In genomic region chr5:25752862-25753261, GRCm38 (mm10) we compare ENCODE assay signal across 9 mouse cellular contexts. TPM values are rescaled to one million over a fixed set of nuclear protein-coding genes. Genes with fewer than 3 reads are reported as not detected.
A peak's percentile ranks its signal among the peaks of the same experiment; 100 is the strongest.
DNase-seq lines count a peak whose midpoint lies in the region; ATAC-seq and TF ChIP-seq lines count a peak whose summit lies in the region.
"Had no signal": no experiment of that assay in that cellular context is flagged by ENCODE, and none has a peak within 500 bp of the region (broad histone marks: within the 10 kb centered on the region; RNA-seq: fewer than 3 reads in every experiment).

No protein-coding gene starts in this region.

- TF ChIP-seq CTCF in hindbrain, postnatal 0 days (IDR thresholded peaks at IDR 0.05; ENCODE audit: low read depth), result no peak
- no peak for TF ChIP-seq CTCF in heart, postnatal 0 days (IDR thresholded peaks at IDR 0.05; ENCODE audit: low read depth)

- no peaks in the 10 kb centered on the region for H3K36me3 ChIP-seq in hindbrain, postnatal 0 days (ENCODE audit: insufficient read depth, low read length)
- H3K36me3 ChIP-seq in hindbrain, embryonic 14.5 days (replicated peaks; ENCODE audit: control insufficient read depth, insufficient read depth), result no peaks in the 10 kb centered on the region
- no peaks in the 10 kb centered on the region for H3K36me3 ChIP-seq in heart, postnatal 0 days (replicated peaks; ENCODE audit: control insufficient read depth, insufficient read depth, low read length)

- no peaks in the 10 kb centered on the region for H3K27me3 ChIP-seq in hindbrain, postnatal 0 days (ENCODE audit: insufficient read depth, low read length)
- H3K27me3 ChIP-seq in hindbrain, embryonic 14.5 days (ENCODE audit: control insufficient read depth, insufficient read depth, low read length), result no peaks in the 10 kb centered on the region
- H3K27me3 ChIP-seq in heart, postnatal 0 days (ENCODE audit: control insufficient read depth, insufficient read depth, low read length), result no peaks in the 10 kb centered on the region

- TF ChIP-seq EP300 in heart, postnatal 0 days (IDR thresholded peaks at IDR 0.05; ENCODE audit: low read depth), result no peak

- H3K9ac ChIP-seq in hindbrain, postnatal 0 days (replicated peaks; ENCODE audit: low read length), result no peak overlapping the region
- no peak overlapping the region for H3K9ac ChIP-seq in hindbrain, embryonic 14.5 days
- no peak overlapping the region for H3K9ac ChIP-seq in heart, postnatal 0 days (replicated peaks; ENCODE audit: low read depth, low read length)

- no peak overlapping the region for H3K27ac ChIP-seq in hindbrain, postnatal 0 days
- H3K27ac ChIP-seq in hindbrain, embryonic 14.5 days, result no peak overlapping the region
- H3K27ac ChIP-seq in heart, postnatal 0 days (ENCODE audit: low read depth), result no peak overlapping the region; the same call in 1 of the 2 replicates

- no peak overlapping the region for H3K4me3 ChIP-seq in hindbrain, postnatal 0 days (ENCODE audit: low read length)
- H3K4me3 ChIP-seq in hindbrain, embryonic 14.5 days (replicated peaks; ENCODE audit: low read length), result no peak overlapping the region
- no peak overlapping the region for H3K4me3 ChIP-seq in heart, postnatal 0 days (ENCODE audit: low read depth, low read length)

- H3K4me2 ChIP-seq in hindbrain, postnatal 0 days (ENCODE audit: low read depth, low read length), result no peak overlapping the region
- no peak overlapping the region for H3K4me2 ChIP-seq in hindbrain, embryonic 14.5 days (replicated peaks)
- H3K4me2 ChIP-seq in heart, postnatal 0 days (ENCODE audit: low read depth, low read length), result no peak overlapping the region

- peak; percentile 54; the same call in 1 of the 2 replicates for ATAC-seq in hindbrain, postnatal 0 days
- no peak for ATAC-seq in hindbrain, embryonic 14.5 days (ENCODE audit: low FRiP score)
- ATAC-seq in heart, postnatal 0 days (ENCODE audit: insufficient read depth, low read depth), result peak; percentile 31; the same call in 1 of the 2 replicates
- ATAC-seq: intestine, postnatal 0 days had no signal

- peak; percentile 50 for DNase-seq in adrenal gland, postnatal 10 days
- no peak for DNase-seq in adrenal gland, adult 18-20 months (ENCODE audit: low spot score in 2 of 2)
- peak; percentile 55 for DNase-seq in hindbrain, postnatal 0 days (ENCODE audit: low spot score)
- DNase-seq in hindbrain, embryonic 14.5 days (ENCODE audit: low spot score), result no peak
- DNase-seq in NIH3T3 (ENCODE audit: low read depth), result peak; percentile 15
- no peak for DNase-seq in heart, postnatal 0 days (ENCODE audit: low spot score)
- DNase-seq in ovary, postnatal 14 days (ENCODE audit: low spot score), result no peak
- DNase-seq in thymus, postnatal 14 days, result no peak

- 48% methylated on average over 5 of the region's 5 CpGs for WGBS in hindbrain, postnatal 0 days
- WGBS in hindbrain, embryonic 14.5 days, result 79% methylated on average over 5 of the region's 5 CpGs
- 58% methylated on average over 5 of the region's 5 CpGs for WGBS in heart, postnatal 0 days

- peaks cover 7% of the 10 kb centered on the region; the same call in 1 of the 2 replicates for H3K4me1 ChIP-seq in hindbrain, postnatal 0 days (ENCODE audit: insufficient read depth, low read length)
- peaks cover 17% of the 10 kb centered on the region for H3K4me1 ChIP-seq in hindbrain, embryonic 14.5 days (replicated peaks; ENCODE audit: control insufficient read depth, insufficient read depth, low read length)
- peaks cover 37% of the 10 kb centered on the region for H3K4me1 ChIP-seq in heart, postnatal 0 days (ENCODE audit: control insufficient read depth, insufficient read depth)

- no peaks in the 10 kb centered on the region for H3K9me3 ChIP-seq in hindbrain, postnatal 0 days (ENCODE audit: low read length)
- no peaks in the 10 kb centered on the region for H3K9me3 ChIP-seq in hindbrain, embryonic 14.5 days (ENCODE audit: control insufficient read depth, low read length)
- H3K9me3 ChIP-seq in heart, postnatal 0 days (replicated peaks; ENCODE audit: control insufficient read depth, low read length), result no peaks in the 10 kb centered on the region

RNA-seq across cellular contexts. Expression of gene Actr3b, which starts 6.9 kb away (rescaled TPM):
- total RNA-seq in adrenal gland, postnatal 10 days (2021), result 1 to 10 TPM; 7.2 to 7.7 TPM
- 10 to 100 TPM in 1 of 2 experiments, 1 to 10 TPM in 1; 5.7 to 11.3 TPM for total RNA-seq in adrenal gland, adult 18-20 months (2021)
- total RNA-seq in hindbrain, postnatal 0 days (2014; rRNA removed), result 18.8 and 25.7 TPM in 2 replicates
- polyA plus RNA-seq in hindbrain, postnatal 0 days (2015; fragmentation: Nextera tagmentation; extraction: Ambion mirVana), result 53.6 and 58.1 TPM in 2 replicates
- polyA plus RNA-seq in hindbrain, embryonic 14.5 days (2014; fragmentation: Nextera tagmentation; extraction: Ambion mirVana), result 37.8 and 39.5 TPM in 2 replicates
- total RNA-seq in heart, postnatal 0 days (2014; rRNA removed; ENCODE audit: low replicate concordance), result 12.0 and 16.7 TPM in 2 replicates
- 27.6 and 29.4 TPM in 2 replicates for polyA plus RNA-seq in heart, postnatal 0 days (2015; fragmentation: Nextera tagmentation; extraction: Ambion mirVana)

RNA-seq across cellular contexts. Expression of gene Xrcc2, which starts 47.2 kb away (rescaled TPM):
- total RNA-seq in adrenal gland, postnatal 10 days (2021), result 1 to 10 TPM; 5.1 to 7.5 TPM
- total RNA-seq in adrenal gland, adult 18-20 months (2021), result 1 to 10 TPM; 2.7 to 4.7 TPM
- total RNA-seq in hindbrain, postnatal 0 days (2014; rRNA removed), result 13.4 and 23.2 TPM in 2 replicates
- 5.5 and 5.7 TPM in 2 replicates for polyA plus RNA-seq in hindbrain, postnatal 0 days (2015; fragmentation: Nextera tagmentation; extraction: Ambion mirVana)
- 3.7 and 5.2 TPM in 2 replicates for polyA plus RNA-seq in hindbrain, embryonic 14.5 days (2014; fragmentation: Nextera tagmentation; extraction: Ambion mirVana)
- 7.3 and 29.1 TPM in 2 replicates for total RNA-seq in heart, postnatal 0 days (2014; rRNA removed; ENCODE audit: low replicate concordance)
- polyA plus RNA-seq in heart, postnatal 0 days (2015; fragmentation: Nextera tagmentation; extraction: Ambion mirVana), result 3.0 and 3.3 TPM in 2 replicates

Comparison
In these comparisons a context has a peak if more than half of its experiments do, and no peak if none do; other contexts are left out.
1. DNase-seq: peak in adrenal gland, postnatal 10 days (single experiment), hindbrain, postnatal 0 days (single experiment) and NIH3T3 (single experiment); none in adrenal gland, adult 18-20 months (0 of 2), hindbrain, embryonic 14.5 days (single experiment), heart, postnatal 0 days (single experiment), ovary, postnatal 14 days (single experiment) and thymus, postnatal 14 days (single experiment).